Mouse (Mus musculus) urinary bladder, adult 2 months (tissue): ENCODE measurements around the gene Dctn3. TPM values are rescaled to one million over a fixed set of nuclear protein-coding genes. Genes with fewer than 3 reads are reported as not detected.
A peak's percentile ranks its signal among the peaks of the same experiment; 100 is the strongest.
"Not testable (repeated sequence)": the region's sequence is repeated elsewhere in the genome, so short reads cannot be mapped to it uniquely, and the experiment has no call there.

Experiments used
- DNase-seq: peaks from one replicate; pipeline ENCODE4 v3.0.0; 2022; ENCODE audit warnings: low spot score
- polyA plus RNA-seq: library from polyadenylated mRNA; depleted of rRNA; stranded (reverse); fragments of >200 nt; gene quantifications from 2 replicates; pipeline ENCODE4 v1.2.3, GENCODE M21; 2012

Dctn3 gene
- polyA plus RNA-seq, 1 experiment, result 98.7 TPM

DNA sequence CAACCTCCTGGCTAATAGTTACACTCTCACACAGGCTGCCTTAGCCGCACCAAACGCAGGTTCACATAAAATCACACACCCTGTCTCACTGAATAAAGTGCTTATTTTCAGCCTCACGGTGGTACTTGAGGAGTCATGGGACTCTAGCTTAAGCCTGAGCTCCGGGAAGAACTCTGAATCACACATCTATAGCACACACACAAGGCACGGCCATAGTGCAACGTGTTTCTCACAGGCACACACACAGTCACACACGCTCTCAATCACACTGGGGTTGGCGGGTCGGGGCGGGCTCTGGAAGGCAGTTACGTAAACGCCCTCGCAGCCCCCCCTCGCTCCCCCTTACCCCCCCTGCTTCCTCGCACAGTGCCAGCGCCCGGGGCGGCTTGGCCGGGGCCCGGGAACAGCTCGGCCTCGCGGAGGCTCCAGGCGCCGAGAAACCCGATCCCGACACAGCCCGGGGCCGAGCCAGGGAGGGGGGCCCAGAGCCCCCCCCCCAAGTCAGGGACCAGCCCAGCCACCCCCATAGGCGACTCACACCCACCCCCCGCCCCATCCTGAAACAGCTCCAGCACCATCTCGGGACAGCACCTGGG, 24.5 kb downstream of the Dctn3 start:
- DNase-seq, result not testable (repeated sequence)

DNA sequence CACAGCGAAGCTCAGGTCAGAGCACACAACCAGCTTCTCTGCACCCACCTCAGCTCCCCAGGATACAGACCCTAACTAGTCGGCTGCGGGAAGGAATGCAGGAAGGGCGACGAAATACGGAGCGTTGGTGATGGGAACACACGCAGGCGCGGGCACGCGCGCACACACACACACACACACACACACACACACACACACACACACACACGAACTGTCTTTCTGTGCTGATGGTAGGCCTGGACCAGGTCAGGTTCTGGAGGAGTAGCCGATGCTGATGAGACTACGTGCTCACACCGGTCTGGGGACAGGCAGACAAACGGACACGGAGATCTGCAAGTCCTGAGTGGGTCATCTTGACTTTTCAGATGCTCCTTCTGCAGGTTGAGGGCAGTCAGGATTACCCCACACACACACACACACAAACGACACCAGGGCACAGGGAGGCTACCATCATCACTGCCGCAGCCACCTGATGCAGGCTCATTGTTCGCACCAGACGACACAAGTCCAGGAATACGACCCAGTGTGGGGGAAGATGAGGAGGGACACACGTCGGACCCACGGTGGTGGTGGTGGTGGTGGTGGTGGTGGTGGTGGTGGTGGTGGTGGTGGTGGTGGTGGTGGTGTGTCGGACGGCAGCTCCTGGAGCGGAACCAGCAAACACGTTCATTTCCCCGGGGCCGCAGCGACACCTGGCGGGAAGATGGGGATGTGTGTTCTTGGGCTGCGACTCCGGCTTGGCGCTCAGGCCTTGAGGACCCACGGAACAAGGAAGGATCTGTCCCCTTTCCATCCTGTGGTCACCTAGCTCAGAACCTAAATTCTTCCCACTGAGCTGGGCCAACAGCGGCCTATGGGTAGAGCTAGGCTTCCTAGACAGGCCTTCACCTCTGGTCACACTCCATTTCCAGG, 25.8 kb downstream of the Dctn3 start, which contains the start of gene Cntfr:
Gene Cntfr, minus strand, starts transcription at position 160 of the 912 bp plus-strand sequence.
- peak; percentile 78 for DNase-seq

DNA sequence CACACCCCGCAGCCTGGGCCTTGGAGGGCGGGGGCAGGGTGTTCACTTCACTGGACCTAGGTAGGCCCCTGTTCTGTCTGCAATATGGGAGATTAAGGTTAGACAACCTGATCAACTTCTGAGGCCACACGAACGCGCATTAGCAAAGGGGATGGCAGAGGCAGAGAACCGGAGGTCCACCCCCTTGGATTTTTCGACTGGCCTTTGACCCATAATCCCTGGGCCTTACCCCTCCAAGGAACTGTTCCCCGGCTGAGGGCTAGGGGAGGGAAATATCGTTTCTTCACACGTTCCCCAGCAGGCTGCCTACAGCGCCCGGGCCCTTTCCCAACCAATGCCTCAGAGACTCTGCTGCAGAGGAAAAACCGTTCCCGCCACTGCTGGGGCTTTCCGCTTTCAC, 26.5 kb downstream of the Dctn3 start:
- not testable (repeated sequence) for DNase-seq

DNA sequence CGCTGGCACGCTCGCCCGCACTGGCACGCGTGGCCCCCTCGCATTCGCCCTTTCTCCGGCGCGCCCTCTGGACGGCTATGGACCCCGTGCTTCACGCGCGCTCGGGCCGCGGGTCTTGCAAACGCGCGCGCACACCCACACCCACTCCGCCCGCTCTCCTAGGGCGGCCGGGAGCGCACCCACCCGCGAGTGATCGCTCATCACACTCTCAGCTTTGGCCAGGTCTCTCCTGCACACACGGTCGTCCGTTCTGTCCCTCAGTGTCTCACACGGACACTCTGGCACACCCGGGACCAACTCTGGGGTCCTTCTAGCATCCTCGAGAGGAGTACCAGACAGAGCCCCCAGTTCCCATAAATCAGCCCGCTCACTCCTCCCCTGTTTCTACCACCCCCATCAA, 27.2 kb downstream of the Dctn3 start:
- not testable (repeated sequence) for DNase-seq

DNA sequence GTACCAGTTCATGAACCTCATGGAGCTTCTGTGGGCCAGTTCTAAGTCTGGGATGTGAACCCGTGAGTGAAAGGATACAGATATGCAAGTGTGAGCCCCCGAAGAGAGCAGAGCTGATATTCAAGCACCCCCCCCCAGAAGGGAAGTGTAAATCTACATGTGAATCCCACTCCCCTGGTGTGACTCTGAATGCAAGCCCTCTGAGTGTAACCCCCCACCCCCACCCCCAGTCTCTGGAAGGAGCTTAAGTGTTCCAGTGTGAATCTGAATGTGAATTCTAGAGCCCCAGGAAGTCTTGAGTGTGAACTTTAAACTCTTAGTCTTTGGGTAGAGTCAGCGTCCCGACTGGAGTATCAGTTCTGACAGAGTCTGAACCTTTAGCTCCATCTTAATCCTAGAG, 29.5 kb downstream of the Dctn3 start:
- not testable (repeated sequence) for DNase-seq

DNA sequence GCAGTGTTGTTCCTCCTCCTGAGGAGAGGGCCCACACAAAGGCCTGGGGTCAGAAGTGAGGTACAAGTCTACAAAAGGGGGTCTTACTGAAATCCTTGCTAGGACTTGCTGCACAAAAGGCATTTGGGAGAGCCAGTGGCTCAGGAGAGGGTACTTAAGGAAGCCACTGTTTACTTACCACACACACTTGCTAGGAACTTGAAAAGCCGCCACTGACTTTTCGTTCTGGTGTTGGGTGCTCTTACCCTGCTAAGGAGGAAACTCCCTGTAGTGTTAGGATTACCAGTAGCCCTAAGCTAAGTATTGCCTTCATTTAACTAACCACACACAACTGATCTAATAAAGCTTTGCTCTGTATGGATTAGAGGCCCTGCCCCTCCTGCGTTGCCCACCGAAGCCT, 33.0 kb downstream of the Dctn3 start:
- DNase-seq, result not testable (repeated sequence)

DNA sequence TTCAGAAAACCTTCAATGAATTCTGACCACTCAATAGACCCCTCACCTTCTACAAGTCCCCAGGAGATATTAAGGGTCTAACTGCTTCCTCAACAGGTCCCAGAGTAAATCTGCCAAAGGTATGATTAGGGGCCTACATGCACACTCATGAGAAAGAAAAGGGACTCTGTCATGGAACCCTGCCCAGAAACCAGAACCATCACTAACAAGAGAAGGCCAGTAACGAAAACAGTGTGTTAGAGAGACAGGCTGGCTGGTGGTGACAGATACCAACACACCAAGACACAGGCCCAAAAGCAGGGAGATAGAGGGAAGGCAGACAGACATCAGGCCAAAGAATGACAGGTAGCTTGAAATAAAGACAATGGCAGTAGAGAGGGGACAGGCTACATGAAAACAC, 34.4 kb downstream of the Dctn3 start:
- not testable (repeated sequence) for DNase-seq

DNA sequence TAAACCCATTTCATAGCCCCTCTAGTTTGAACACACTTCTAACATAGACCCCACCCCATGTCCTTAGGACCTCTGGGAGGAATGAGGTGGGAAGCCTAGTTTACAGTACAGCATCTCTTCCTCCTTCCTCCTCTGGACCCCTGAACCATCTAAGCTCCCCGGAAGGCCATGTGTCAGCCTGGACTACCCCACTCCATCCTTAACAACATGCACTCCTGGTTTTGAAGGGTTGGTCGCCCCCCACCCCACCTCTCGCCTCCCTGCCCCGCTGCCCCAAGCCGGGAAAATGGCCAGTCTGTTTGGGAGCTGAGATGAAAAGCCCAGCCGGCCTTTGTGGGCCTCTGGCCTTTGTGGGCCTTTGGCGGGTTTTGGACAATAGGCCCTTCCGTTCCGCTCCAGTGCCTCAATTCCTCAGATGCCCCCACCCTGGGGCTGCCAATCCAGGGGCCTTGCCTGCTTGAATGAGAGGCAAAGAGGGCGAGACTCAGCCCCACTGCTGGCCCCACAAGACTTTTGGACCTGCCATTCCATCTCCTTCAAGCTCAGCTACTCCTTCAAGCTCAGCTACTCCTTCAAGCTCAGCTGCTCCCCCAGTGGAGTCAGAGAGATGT, 37.0 kb downstream of the Dctn3 start:
- not testable (repeated sequence) for DNase-seq

DNA sequence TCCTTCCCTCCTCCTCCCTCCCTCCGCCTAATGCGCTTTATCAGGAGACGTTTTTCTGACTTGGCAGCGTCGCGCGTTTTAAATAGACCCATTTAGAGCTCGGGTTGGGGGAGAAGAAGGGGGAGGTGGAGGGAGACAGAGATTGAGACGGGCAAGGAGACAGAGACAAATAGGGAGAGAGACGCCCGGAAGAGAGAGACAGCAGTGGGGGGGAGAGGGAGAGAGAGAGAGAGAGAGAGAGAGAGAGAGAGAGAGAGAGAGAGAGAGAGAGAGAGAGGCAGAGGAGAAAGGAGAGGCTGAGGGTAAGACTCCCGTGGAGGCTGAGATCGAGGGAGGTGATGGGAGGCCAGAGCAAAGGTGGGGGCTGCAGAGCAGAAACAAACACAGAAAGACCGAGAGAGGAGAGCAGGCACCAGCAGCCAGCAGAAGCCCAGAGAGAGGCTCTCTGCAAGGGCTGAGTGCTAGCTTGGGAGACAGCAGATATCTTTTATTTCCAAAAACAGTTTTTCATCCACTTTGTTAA, 38.0 kb downstream of the Dctn3 start:
- DNase-seq, result not testable (repeated sequence)

DNA sequence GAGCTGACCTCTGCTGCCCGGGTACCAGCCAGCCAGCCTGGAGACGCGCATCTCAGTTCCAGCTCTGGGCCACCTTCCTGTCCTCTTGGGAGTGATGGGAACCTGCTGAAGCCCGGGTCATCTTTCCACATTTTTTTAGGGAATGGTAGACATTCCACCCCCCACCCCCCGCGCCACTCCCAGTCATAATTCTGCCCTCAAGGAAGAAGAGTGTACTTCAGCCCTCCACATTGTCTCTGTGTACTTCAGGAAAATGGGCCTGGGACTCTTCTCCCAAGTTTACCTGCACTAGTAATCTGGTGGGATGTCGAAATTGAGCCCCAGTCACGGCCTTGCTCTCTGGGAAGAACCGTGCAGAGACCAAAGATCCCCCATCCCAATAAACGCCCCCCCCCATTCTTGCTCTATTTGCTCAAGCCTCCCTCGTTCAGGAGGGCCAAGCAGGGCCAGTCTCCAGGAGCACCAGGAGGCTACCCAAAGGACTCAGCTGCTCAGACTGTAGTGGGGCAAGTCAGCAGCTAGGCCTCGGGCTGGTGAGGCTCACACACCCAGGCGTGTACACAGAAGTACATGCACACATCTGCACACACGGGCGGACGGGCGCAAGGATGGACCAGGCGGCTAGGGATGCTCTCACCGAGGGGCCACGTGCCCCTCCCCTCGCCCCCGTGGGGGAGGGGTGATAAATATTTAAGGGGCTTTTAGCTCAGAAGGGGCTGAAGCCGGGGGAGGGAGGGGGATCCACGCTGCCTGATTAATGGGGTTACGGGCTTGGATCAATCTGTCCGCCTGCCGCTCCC, 38.6 kb downstream of the Dctn3 start:
- DNase-seq, result not testable (repeated sequence)

DNA sequence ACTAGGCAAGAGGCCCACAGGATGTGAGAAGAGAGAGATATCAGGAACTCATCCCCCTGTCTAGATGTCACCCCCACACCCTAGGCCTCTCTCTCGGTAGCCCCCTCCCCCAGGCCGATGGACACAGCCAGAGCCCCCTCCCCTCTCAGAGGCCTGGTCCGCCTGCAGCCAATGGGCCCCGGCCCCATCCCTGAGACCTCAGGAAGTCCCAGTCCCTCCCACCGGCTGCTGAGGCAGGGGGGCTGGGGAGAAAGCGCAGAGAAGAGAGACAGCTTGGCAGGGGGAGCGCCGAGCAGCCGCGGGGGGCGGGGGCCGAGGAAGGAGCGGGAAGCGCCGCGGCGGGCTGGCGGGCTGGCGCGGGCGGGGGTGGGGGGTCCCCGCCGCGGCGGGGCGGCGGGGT, 39.7 kb downstream of the Dctn3 start:
- DNase-seq, result not testable (repeated sequence)

DNA sequence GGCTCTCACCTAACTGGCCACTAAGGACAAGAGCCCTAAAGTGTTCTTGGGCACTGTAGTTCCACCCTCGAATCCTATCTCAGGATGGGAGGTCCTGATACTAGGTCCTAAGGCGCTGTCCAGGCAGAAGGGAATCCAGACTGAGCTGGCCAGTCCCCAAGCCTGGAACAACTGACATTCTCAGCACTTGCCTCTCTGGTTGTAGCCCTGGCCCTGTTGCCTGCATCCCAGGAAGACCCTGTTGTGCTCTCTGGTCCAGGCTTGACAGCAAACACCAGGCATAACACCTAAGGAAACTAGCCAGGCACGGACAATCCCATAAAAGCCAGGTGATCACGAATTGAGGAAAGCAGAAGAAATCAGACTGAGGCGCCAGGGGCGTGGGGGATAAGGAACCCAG, 40.2 kb downstream of the Dctn3 start:
- DNase-seq, result no peak

DNA sequence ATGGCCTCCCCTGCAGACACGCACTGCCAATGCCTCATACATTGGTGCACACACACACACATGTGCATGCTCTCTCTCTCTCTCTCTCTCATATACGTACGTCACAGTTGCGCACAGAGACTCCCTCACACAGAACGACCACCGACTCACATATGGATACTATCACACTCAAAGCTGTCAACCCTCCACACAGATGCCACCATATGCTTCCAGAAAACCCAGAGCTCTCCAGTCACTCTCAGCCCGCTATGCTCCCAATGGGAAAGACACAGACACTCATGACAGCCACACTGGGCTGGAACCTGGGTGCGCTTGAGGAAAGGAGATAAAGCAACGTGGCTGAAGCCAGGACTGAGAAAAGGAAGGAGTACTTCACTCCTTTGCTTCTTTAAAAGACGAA, 41.0 kb downstream of the Dctn3 start:
- DNase-seq, result no peak

DNA sequence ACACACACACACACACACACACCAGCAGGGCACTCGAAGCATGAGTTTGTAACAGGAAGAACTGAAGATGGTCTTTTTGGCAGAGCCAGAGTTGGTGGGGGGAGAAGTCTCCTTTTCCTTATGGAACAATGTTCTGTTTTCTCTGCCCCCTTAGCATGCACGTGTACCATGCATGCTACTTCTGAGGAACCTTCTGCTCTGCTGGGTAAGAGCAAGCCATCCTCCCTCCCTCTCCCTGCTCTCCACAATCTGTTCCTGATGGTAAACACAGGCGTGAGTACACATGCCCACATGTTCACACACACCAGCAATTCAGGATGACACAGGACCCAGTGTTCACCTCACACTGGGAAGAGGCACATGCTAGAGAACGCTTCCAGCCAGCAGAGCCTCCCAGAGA, 41.8 kb downstream of the Dctn3 start:
- DNase-seq, result no peak

DNA sequence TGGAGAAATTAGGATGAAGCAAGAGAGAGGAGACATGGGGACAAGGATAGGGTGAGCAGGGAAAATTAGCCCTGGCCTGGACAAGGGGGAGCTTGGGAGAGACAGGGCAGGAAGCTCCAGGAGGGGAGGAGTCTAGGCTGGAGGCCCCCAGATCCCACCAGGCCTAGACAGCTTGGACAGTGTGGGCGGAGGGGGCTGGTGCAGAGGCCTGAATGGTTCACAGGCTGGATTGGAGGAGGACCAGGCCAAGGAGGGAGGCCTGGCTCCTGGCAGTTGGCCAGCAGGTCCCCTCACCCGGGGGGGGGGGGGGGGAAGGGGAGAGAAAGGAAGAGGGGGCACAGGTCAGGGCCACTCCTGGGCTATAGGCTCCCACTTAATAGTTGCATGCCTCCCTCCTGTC, 43.7 kb downstream of the Dctn3 start:
- no peak for DNase-seq

DNA sequence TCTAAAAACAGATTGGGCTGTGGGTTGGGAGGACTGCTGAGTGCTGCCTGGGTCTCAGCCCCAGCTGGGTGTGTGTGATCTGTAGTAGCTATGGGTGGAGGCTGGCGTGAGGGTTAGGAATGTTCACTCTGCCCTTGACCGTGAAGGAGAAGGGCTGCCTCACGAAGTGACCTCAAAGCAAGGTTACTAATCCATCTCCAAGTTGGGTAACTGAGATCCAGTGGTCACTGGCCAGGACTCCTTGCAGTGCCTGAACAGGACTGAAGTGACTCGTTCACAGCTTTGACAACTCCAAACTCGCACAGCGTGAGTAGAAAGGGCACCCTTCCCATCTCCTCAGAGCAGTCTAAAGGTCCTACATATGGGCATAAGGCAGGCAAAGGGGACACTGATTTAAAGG, 44.1 kb downstream of the Dctn3 start:
- DNase-seq, result no peak

DNA sequence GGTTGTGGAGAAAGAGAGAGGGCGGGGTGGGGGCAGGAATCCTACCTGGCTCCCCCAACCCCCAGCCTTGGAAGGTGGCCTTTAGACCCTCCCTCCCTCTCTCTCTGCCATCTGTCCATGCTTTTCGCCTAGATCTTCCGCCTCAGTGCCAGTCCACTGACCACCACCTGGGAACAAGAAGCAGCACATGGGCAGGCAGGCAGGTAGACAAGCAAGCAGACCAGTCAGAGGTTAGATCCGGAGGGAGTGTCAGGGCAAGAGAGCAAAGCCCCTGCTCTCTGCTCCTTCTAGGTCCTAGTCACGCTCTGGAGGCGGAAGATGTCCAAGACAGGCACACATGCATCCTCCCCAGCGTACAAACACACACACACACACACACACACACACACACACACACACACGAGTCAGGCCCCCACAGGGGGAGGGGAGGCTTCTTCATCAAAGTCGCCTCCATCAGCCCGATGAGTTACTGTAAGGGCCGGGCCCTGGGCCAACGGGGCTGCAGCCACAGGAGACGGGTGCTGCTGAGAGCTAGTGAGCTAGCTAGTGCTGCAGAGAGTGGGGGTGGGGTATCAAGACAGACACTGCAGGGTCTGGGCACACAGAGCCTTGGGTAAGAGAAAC, 45.9 kb downstream of the Dctn3 start:
- no peak for DNase-seq

DNA sequence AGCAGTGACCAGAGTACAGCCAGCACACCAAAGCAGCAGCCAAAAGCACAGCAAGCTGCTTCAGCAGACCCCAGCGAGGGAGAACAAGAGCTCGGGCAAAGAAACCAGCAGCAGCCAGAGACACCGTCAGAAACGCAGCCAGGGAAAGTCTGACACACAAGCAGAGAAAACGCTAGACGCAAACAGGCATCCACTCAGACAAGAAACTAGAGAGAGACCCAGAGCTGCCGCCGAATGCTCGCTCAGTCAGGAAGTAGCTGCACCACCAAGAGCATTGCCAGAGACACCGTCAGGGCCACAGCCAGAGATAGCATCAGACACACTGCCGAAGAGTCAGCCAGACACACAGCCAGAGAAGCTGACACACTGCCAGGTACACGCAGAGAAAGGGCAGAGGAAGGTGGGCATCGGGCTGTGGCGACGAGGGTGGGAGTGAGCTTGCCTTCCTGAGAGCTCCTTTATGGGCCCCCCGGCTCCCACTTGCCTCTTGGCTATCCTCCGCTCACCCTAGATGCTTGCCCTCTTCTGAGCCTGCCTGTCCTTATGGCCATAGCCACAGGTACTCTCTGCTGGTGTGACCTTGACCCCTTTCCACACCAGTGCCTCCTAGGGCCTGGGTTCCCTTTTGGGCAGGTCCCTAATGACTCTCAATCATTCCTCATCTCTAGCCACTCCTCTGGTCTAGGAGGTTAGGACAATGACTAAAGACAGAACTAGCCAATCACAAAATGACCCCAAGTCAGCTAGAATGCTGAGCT, 46.5 kb downstream of the Dctn3 start:
- DNase-seq, result no peak

DNA sequence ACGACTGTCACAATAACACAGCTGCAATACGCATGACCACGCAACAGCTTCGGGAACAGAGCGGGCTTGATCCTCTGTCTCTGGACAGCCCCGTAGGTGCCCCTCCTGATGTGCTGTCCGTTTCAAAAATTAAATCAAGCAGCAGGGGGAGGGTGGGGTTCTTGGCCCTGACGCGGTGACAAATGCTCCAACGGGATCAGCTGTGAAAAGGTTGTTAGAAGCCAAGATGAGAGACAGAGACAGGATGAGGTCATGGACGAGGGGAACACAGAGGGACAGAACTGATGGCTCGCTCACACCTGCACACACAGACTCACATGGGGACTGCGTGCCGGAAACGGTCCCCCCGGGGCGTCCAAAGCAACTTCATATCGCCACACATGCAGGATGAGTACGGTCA, 49.8 kb downstream of the Dctn3 start:
- DNase-seq, result no peak

DNA sequence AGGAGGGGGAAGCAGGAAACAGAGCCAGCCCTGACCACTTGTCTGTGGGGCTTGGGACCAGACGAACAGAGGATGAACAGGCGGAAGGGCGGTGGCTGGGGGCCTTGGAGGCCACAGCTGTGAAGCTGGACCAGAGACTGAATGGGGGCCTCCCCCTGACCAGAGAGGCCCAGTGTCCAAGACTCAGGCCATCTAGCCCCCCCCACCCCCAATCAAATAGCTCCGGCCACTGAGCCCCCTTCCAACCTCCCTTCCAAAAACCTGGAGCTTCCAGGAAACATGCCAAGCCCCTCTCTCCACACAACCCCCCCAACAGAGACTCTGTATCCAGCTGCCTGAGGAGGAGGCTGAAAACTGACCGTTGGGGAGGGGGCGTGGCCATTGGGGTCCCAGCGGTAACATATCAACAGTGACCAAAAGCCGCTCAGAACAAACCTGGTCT, 50.4 kb downstream of the Dctn3 start:
- no peak for DNase-seq
